Mouse (Mus musculus): ENCODE results near the gene Gm13271. TPM values are rescaled to one million over a fixed set of nuclear protein-coding genes. Genes with fewer than 3 reads are reported as not detected.
"Not testable (repeated sequence)": the region's sequence is repeated elsewhere in the genome, so short reads cannot be mapped to it uniquely, and the experiment has no call there.

Gene Gm13271
- polyA plus RNA-seq, 1 experiment from 2014 or later, result not detected

DNA sequence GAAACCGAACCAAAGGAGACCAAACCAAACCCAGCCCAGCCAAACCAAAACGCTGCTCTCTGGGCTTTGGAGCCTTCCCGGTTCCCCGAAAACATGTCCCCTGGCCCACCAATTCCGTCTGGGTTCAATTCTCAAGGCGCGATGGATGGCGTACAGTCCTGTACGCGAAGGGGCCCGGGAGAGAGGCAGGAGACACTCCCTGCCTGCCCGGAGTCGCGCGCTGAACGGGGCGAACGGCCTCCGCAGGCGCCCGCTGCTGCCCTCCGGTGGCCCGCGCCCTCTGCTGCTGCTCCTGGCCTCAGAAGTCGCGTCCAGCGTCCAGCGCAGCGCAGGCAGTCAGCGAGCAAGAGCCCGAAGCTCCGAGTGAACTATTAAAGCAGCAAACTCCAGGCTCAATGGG lies 18.9 kb downstream of the Gm13271 start, which contains the start of gene Gm13290:
Gene Gm13290, plus strand, starts transcription at position 301 of the 400 bp plus-strand sequence.
- H3K27me3 ChIP-seq (replicated peaks); H3K27ac ChIP-seq; H3K36me3 ChIP-seq; H3K4me2 ChIP-seq (replicated peaks); H3K4me1 ChIP-seq; ATAC-seq (ENCODE audit: low FRiP score, low read depth); H3K4me3 ChIP-seq; H3K9me3 ChIP-seq; H3K9ac ChIP-seq: not testable (repeated sequence)
- WGBS, result no CpG with 5 or more reads among the region's 32 CpGs

DNA sequence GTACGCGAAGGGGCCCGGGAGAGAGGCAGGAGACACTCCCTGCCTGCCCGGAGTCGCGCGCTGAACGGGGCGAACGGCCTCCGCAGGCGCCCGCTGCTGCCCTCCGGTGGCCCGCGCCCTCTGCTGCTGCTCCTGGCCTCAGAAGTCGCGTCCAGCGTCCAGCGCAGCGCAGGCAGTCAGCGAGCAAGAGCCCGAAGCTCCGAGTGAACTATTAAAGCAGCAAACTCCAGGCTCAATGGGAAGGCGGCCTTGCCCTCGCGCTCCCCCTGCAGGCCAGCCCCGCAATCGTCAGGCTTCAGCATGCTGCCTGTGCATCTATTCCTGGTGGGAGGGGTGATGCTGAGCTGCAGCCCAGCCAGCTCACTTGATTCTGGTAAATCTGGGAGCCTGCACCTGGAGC lies 22.0 kb downstream of the Gm13271 start, which contains the start of gene Gm13289:
Gene Gm13289, plus strand, starts transcription at position 301 of the 400 bp plus-strand sequence.
- not testable (repeated sequence) for H3K27ac ChIP-seq; H3K4me1 ChIP-seq; ATAC-seq (ENCODE audit: low FRiP score, low read depth); H3K4me3 ChIP-seq; H3K36me3 ChIP-seq; H3K4me2 ChIP-seq (replicated peaks); H3K27me3 ChIP-seq (replicated peaks); H3K9me3 ChIP-seq; H3K9ac ChIP-seq
- WGBS, result no CpG with 5 or more reads among the region's 29 CpGs

DNA sequence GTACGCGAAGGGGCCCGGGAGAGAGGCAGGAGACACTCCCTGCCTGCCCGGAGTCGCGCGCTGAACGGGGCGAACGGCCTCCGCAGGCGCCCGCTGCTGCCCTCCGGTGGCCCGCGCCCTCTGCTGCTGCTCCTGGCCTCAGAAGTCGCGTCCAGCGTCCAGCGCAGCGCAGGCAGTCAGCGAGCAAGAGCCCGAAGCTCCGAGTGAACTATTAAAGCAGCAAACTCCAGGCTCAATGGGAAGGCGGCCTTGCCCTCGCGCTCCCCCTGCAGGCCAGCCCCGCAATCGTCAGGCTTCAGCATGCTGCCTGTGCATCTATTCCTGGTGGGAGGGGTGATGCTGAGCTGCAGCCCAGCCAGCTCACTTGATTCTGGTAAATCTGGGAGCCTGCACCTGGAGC lies 24.9 kb downstream of the Gm13271 start, which contains the start of gene Gm13272:
Gene Gm13272, plus strand, starts transcription at position 301 of the 400 bp plus-strand sequence.
- no CpG with 5 or more reads among the region's 29 CpGs for WGBS

DNA sequence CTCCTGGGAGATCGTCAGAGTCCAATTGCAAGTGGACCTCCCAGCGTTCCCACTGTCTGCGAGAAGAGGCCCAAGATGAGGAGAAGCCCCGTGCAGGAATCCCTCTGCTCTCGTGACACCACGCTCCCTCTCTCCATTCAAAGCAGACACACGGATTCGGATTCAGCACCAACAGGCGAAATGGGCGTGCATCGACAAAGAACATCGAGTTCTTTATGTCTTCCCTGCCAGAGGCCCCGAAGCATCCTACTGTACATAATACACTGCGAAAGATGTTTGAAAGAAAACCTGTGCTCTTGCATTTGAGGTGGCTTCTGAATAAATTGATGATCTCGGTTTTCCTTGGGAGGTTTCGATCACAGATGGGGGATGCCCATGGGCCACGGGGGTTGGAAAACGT lies 25.7 kb downstream of the Gm13271 start:
- WGBS, result 52% methylated on average over 16 of the region's 18 CpGs

More for the DNA sequence above, 24.9 kb downstream of the Gm13271 start, which contains the start of gene Gm13272:
- H3K27me3 ChIP-seq (replicated peaks); H3K9me3 ChIP-seq; H3K36me3 ChIP-seq; H3K4me2 ChIP-seq (replicated peaks); H3K4me1 ChIP-seq; H3K27ac ChIP-seq; ATAC-seq (ENCODE audit: low FRiP score, low read depth); H3K9ac ChIP-seq; H3K4me3 ChIP-seq: not testable (repeated sequence)

DNA sequence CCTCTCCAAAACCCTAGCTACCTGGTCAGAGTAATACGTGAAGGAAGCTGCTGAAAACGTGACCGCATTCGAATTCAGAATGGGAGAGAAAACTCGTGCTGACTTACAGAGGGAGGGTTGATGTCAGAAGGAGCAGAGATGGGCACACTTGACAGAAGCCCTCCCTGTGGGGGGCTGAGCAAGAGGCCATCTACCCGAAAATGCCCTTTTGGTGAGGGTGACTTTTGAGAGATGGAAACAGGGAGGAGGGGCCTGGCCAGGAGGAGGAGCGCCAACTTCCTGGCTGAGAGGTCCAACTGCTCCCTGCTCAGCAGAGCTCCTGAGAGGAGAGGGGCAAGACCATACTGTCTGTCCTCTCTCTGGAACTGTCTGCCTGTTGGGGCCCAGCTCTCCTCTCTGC lies 27.2 kb downstream of the Gm13271 start, which contains the start of gene Ifnz:
Gene Ifnz, plus strand, starts transcription at position 301 of the 400 bp plus-strand sequence.
- not testable (repeated sequence) for H3K9me3 ChIP-seq; ATAC-seq (ENCODE audit: low FRiP score, low read depth); H3K4me3 ChIP-seq; H3K36me3 ChIP-seq; H3K9ac ChIP-seq; H3K27me3 ChIP-seq (replicated peaks); H3K4me1 ChIP-seq; H3K27ac ChIP-seq
- H3K4me2 ChIP-seq (replicated peaks), result peak within 1 kb of the TSS; percentile 44
- WGBS, result 20% methylated on average over 5 of the region's 7 CpGs

More for the DNA sequence above, 25.7 kb downstream of the Gm13271 start:
- not testable (repeated sequence) for H3K4me1 ChIP-seq; H3K27me3 ChIP-seq (replicated peaks); H3K9me3 ChIP-seq; H3K4me3 ChIP-seq; H3K4me2 ChIP-seq (replicated peaks); H3K9ac ChIP-seq; H3K27ac ChIP-seq; H3K36me3 ChIP-seq; ATAC-seq (ENCODE audit: low FRiP score, low read depth)

DNA sequence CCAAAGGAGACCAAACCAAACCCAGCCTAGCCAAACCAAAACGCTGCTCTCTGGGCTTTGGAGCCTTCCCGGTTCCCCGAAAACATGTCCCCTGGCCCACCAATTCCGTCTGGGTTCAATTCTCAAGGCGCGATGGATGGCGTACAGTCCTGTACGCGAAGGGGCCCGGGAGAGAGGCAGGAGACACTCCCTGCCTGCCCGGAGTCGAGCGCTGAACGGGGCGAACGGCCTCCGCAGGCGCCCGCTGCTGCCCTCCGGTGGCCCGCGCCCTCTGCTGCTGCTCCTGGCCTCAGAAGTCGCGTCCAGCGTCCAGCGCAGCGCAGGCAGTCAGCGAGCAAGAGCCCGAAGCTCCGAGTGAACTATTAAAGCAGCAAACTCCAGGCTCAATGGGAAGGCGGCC lies 27.7 kb downstream of the Gm13271 start:
- ATAC-seq (ENCODE audit: low FRiP score, low read depth); H3K4me1 ChIP-seq; H3K9me3 ChIP-seq; H3K4me3 ChIP-seq; H3K9ac ChIP-seq; H3K27me3 ChIP-seq (replicated peaks); H3K27ac ChIP-seq; H3K36me3 ChIP-seq: not testable (repeated sequence)
- under 1% methylated on average over 17 of the region's 31 CpGs for WGBS
- peak overlapping the region; percentile 44 for H3K4me2 ChIP-seq (replicated peaks)

DNA sequence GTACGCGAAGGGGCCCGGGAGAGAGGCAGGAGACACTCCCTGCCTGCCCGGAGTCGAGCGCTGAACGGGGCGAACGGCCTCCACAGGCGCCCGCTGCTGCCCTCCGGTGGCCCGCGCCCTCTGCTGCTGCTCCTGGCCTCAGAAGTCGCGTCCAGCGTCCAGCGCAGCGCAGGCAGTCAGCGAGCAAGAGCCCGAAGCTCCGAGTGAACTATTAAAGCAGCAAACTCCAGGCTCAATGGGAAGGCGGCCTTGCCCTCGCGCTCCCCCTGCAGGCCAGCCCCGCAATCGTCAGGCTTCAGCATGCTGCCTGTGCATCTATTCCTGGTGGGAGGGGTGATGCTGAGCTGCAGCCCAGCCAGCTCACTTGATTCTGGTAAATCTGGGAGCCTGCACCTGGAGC lies 30.7 kb downstream of the Gm13271 start, which contains the start of gene Gm13276:
Gene Gm13276, plus strand, starts transcription at position 301 of the 400 bp plus-strand sequence.
- not testable (repeated sequence) for H3K9me3 ChIP-seq; ATAC-seq (ENCODE audit: low FRiP score, low read depth); H3K4me1 ChIP-seq; H3K36me3 ChIP-seq; H3K9ac ChIP-seq; H3K4me3 ChIP-seq; H3K27me3 ChIP-seq (replicated peaks); H3K4me2 ChIP-seq (replicated peaks); H3K27ac ChIP-seq
- no CpG with 5 or more reads among the region's 27 CpGs for WGBS

DNA sequence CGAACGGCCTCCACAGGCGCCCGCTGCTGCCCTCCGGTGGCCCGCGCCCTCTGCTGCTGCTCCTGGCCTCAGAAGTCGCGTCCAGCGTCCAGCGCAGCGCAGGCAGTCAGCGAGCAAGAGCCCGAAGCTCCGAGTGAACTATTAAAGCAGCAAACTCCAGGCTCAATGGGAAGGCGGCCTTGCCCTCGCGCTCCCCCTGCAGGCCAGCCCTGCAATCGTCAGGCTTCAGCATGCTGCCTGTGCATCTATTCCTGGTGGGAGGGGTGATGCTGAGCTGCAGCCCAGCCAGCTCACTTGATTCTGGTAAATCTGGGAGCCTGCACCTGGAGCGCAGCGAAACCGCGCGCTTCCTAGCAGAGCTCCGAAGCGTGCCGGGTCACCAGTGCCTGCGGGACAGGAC lies 33.7 kb downstream of the Gm13271 start, which contains the start of gene Gm13277:
Gene Gm13277, plus strand, starts transcription at position 231 of the 400 bp plus-strand sequence.
- not testable (repeated sequence) for ATAC-seq (ENCODE audit: low FRiP score, low read depth); H3K4me1 ChIP-seq; H3K36me3 ChIP-seq; H3K27ac ChIP-seq; H3K27me3 ChIP-seq (replicated peaks); H3K4me2 ChIP-seq (replicated peaks); H3K4me3 ChIP-seq; H3K9ac ChIP-seq; H3K9me3 ChIP-seq
- WGBS, result 0% methylated on average over 4 of the region's 28 CpGs

DNA sequence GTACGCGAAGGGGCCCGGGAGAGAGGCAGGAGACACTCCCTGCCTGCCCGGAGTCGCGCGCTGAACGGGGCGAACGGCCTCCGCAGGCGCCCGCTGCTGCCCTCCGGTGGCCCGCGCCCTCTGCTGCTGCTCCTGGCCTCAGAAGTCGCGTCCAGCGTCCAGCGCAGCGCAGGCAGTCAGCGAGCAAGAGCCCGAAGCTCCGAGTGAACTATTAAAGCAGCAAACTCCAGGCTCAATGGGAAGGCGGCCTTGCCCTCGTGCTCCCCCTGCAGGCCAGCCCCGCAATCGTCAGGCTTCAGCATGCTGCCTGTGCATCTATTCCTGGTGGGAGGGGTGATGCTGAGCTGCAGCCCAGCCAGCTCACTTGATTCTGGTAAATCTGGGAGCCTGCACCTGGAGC lies 36.6 kb downstream of the Gm13271 start, which contains the start of gene Gm13278:
Gene Gm13278, plus strand, starts transcription at position 301 of the 400 bp plus-strand sequence.
- H3K9me3 ChIP-seq; ATAC-seq (ENCODE audit: low FRiP score, low read depth); H3K27me3 ChIP-seq (replicated peaks); H3K4me1 ChIP-seq; H3K9ac ChIP-seq; H3K4me2 ChIP-seq (replicated peaks); H3K27ac ChIP-seq; H3K36me3 ChIP-seq; H3K4me3 ChIP-seq: not testable (repeated sequence)
- no CpG with 5 or more reads among the region's 28 CpGs for WGBS

DNA sequence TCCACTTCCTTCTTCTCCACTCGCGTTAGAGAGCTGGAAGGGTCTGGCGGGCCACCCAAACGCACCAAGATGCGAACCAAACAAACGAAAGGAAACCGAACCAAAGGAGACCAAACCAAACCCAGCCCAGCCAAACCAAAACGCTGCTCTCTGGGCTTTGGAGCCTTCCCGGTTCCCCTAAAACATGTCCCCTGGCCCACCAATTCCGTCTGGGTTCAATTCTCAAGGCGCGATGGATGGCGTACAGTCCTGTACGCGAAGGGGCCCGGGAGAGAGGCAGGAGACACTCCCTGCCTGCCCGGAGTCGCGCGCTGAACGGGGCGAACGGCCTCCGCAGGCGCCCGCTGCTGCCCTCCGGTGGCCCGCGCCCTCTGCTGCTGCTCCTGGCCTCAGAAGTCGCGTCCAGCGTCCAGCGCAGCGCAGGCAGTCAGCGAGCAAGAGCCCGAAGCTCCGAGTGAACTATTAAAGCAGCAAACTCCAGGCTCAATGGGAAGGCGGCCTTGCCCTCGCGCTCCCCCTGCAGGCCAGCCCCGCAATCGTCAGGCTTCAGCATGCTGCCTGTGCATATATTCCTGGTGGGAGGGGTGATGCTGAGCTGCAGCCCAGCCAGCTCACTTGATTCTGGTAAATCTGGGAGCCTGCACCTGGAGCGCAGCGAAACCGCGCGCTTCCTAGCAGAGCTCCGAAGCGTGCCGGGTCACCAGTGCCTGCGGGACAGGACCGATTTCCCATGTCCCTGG lies 39.4 kb downstream of the Gm13271 start, which contains the start of gene Gm13275:
Gene Gm13275, plus strand, starts transcription at position 552 of the 740 bp plus-strand sequence.
- H3K4me2 ChIP-seq (replicated peaks); H3K36me3 ChIP-seq; H3K9ac ChIP-seq; H3K27me3 ChIP-seq (replicated peaks); H3K9me3 ChIP-seq; H3K27ac ChIP-seq; H3K4me3 ChIP-seq; ATAC-seq (ENCODE audit: low FRiP score, low read depth); H3K4me1 ChIP-seq: not testable (repeated sequence)
- 0% methylated on average over 11 of the region's 52 CpGs for WGBS

DNA sequence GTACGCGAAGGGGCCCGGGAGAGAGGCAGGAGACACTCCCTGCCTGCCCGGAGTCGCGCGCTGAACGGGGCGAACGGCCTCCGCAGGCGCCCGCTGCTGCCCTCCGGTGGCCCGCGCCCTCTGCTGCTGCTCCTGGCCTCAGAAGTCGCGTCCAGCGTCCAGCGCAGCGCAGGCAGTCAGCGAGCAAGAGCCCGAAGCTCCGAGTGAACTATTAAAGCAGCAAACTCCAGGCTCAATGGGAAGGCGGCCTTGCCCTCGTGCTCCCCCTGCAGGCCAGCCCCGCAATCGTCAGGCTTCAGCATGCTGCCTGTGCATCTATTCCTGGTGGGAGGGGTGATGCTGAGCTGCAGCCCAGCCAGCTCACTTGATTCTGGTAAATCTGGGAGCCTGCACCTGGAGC lies 42.4 kb downstream of the Gm13271 start, which contains the start of gene Gm13279:
Gene Gm13279, plus strand, starts transcription at position 301 of the 400 bp plus-strand sequence.
- not testable (repeated sequence) for H3K27ac ChIP-seq; H3K36me3 ChIP-seq; H3K4me1 ChIP-seq; H3K4me2 ChIP-seq (replicated peaks); H3K9me3 ChIP-seq; H3K4me3 ChIP-seq; H3K27me3 ChIP-seq (replicated peaks); H3K9ac ChIP-seq; ATAC-seq (ENCODE audit: low FRiP score, low read depth)
- no CpG with 5 or more reads among the region's 28 CpGs for WGBS

DNA sequence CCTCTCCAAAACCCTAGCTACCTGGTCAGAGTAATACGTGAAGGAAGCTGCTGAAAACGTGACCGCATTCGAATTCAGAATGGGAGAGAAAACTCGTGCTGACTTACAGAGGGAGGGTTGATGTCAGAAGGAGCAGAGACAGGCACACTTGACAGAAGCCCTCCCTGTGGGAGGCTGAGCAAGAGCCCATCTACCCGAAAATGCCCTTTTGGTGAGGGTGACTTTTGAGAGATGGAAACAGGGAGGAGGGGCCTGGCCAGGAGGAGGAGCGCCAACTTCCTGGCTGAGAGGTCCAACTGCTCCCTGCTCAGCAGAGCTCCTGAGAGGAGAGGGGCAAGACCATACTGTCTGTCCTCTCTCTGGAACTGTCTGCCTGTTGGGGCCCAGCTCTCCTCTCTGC lies 44.7 kb downstream of the Gm13271 start, which contains the start of gene Gm13285:
Gene Gm13285, plus strand, starts transcription at position 301 of the 400 bp plus-strand sequence.
- WGBS, result 13% methylated on average over 5 of the region's 7 CpGs
- not testable (repeated sequence) for ATAC-seq (ENCODE audit: low FRiP score, low read depth); H3K4me3 ChIP-seq; H3K36me3 ChIP-seq; H3K4me2 ChIP-seq (replicated peaks); H3K27ac ChIP-seq; H3K27me3 ChIP-seq (replicated peaks); H3K9me3 ChIP-seq; H3K4me1 ChIP-seq; H3K9ac ChIP-seq
